Mouse (Mus musculus) frontal cortex, postnatal 36 days (tissue): Measurements from ENCODE around the gene 1700037C18Rik.

Experiments
- DNase-seq, 2 experiments: peaks; one replicate each; pipeline ENCODE4 v3.0.0; 2022; ENCODE audit warnings: low spot score in 2 of 2

1700037C18Rik gene

DNA sequence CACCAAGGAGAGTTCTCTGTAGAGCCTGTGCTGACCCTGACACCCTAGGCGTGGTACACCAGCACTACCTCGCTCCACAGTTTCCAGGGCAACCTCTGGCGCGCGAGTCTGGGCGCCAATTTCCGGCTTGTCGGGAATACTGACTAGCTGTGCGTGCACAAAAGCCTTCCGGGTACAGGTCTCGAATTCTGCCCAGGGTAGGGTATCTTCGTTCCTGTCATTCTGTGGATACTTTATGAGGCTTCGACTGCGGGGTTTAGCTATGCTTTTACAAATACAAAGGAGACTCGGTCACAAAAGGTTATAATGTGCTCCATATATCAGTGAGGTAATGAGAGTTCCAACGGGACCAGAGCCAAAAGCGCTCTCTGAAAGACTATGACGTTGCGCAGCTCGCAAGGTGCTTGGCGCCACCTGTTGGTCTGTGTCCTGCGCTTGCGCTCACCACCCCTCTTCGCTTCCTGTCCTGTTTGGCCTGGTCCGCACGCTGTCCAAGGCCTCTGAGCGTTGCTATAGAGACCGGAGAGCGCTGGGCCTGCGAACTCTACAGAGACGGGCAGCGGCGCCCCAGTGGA, at the start of gene 1700037C18Rik, which contains the start of gene Cluap1:
TSS of gene 1700037C18Rik (minus strand) at position 153 of the 575 bp plus-strand sequence.
TSS of gene Cluap1 (plus strand) at position 265 of the 575 bp plus-strand sequence.
- peak; percentile 95 to 96 for DNase-seq

- DNase-seq = peak in 1 of 2 experiments; percentile 13
These were observed 47.9 kb upstream of the 1700037C18Rik start for GRCm38 (mm10) chr16:3956369-3956768.

DNA sequence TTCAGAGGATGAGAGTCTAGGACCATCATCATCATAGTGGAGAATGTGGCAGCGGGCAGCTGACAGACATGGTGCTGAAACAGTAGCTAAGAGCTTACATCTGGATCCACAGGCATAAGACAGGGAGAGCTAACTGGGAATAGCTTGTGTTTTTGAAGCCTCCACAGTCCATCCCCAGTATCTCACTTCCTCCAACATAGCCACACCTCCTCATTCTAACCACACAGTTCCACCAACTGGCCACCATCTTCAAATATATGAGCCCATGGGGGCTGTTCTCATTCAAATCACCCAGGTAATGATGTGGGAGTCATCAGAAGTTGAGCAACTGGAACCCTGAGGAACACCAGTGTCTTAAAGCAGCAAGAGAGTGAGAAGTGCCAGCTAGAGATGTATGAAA, 42.7 kb upstream of the 1700037C18Rik start:
- DNase-seq = no peak

DNA sequence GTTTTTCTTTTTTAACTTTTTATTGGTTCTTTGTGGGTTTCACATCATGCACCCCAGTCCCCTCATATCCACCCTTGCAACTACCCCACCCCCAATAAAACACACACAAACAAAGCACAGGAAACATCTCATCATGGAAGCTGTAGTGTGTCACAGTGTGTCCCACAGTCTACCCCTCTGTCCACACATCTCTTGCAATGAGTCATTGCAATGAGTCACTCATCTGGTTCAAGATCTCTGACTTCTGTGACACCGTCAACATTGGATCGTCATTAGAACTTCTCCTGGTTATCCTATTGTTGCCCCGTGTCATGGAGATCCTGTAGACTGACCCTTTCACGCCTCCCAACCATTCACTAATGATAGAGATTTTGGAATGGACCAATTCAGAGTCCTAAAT, 26.2 kb upstream of the 1700037C18Rik start:
- no peak for DNase-seq

DNA sequence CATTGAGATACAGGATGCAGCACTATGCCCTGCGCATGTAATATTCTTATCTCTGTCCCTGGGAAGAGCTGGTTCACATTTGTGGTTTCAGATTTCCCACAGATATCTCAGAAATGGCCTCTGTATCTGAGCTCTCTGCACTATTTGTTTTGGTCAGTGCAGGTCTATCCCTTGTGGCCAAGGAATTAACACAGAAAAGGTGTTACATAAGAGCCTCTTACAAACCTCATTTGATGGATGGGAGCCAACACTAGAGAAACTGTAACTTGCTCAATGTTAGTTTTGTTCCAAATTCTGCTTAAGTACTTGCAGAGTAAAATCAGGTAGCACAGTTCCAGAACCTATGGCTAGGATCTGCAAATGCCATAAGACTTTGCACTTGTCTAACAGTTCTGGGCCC, 25.6 kb upstream of the 1700037C18Rik start:
- no peak for DNase-seq

DNA sequence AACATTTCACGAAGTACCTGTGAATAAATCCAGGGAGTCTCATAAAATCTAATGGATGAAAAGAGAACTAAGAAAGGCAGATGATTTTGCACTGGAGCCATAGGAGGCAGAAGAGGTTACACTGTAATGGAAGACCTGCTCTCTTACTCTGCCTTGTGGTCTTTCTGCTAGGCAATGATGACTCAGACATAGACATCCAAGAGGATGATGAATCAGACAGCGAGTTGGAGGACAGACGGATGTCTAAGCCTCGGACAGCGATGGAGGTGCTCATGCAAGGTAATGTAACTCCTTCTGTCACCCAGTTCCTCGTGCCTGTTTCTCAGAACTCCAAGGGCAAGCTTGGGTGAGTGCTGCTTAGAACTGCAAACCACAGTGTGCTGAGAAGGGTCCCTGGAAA, 25.0 kb upstream of the 1700037C18Rik start:
- DNase-seq = no peak

DNA sequence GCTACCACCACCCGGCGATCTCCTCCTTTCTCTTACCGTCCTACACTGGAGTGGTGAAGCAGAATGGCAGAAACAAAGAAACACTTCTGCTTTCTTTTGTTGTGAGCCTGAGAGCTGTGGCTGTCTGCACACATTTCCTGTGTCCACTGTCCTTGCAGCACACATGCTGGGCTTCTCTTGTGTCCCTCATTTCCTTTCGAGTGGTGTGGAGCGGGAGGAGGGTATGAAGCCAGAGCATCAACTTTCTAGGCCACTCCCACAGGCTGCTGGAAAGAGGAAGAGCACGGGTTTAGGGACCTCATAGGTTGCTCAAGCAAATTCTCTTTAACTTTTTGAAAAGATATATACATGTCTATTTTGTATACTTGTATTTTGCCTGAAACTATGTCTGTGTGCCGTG, 20.7 kb upstream of the 1700037C18Rik start:
- no peak for DNase-seq

- DNase-seq = no peak
These were observed 20.1 kb upstream of the 1700037C18Rik start for GRCm38 (mm10) chr16:3928582-3928981.

DNA sequence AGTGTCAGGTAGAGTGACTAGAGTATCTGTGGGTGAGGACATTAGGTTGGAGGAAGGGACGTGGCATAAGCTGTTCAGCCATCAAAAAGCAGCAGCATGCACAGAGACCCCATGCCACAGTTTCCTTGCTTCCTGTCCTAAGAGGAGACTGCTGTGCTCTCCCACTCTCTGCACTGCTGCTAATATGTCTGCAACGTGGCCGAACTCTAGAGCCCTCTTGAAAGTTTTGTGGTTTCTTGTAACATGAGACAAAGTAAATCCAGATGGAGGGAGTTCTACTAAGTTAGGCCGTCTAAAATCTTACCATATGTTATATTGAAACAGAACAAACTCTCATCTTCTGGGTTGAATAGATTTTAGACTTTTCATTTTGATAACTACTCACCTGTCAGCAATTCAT, 15.5 kb upstream of the 1700037C18Rik start:
- DNase-seq = no peak

- no peak for DNase-seq
These were observed 15.0 kb upstream of the 1700037C18Rik start for GRCm38 (mm10) chr16:3923515-3923914.

DNA sequence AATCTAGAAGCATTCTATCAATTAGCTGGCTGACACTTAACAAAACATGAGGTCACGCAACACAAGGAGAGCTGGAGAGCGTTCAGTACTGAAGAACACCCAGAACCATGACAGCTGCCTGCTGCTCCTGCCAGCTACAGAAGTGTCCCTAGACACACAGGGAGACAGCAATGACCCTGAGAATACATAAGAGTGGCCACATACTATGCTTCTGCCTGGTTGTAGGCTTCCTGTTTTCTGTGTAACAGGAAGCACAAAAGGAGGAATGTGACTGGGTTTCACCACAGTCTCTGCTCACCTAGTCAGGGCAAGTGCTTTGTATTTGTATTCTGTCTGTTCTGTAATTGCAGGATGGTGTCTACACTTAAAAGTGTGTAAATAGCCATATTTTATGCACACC, 12.3 kb upstream of the 1700037C18Rik start:
- DNase-seq = no peak

- no peak for DNase-seq
These were observed 629 bp upstream of the 1700037C18Rik start for GRCm38 (mm10) chr16:3909118-3909517.

GRCm38 (mm10) chr16:3907471-3907870, 1.0 kb downstream of the 1700037C18Rik start:
- DNase-seq = no peak

DNA sequence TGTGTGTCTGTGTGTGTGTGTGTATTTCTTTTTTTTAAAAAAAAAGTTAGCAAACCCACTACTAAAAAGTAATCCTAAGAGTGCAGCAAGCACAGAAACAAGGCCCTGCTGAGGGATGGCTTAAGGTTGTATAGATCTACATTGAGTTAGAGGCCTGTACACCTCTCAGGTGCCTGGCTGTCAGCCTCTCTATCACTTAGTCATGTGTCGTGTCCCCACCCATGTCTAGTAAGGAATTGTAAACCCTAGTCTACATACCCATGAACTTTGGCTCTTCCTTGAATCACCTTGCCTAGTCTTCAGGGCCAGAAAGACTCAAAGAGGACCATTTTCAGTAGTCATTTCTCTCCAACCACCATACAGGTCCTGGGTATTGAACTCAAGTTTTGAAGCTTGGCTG, 11.9 kb downstream of the 1700037C18Rik start:
- DNase-seq = no peak

GRCm38 (mm10) chr16:3896046-3896445, 12.4 kb downstream of the 1700037C18Rik start:
- DNase-seq = no peak

DNA sequence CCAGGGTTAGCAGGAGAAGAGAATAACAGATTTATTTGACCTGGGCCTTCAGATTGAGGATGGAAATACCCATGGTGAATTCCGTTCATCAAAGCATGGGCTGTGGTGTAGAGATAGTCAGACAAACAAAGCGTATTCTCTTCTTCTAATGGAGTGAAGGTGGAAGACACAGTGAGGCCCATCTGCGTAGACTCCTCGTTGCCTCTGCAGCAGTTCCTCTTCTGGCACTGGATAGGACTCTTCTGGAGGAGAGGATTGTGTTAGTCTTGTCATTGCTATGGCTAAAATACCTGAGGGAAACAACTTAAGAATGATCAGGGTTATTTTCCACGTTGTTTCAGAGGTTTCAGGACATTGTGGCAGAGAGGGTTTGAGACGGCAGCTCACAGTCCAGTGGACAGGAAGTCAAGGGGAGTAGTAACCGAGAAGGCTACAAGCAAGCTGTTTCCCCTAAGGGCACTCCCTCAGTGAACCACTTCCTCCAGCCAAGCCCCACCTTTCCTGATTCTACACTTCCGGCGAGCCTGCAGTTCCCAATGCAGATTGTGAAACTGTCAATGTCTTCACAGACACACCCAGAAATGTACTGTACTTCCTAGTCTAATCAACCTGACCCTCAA, 13.2 kb downstream of the 1700037C18Rik start:
- DNase-seq = no peak

DNA sequence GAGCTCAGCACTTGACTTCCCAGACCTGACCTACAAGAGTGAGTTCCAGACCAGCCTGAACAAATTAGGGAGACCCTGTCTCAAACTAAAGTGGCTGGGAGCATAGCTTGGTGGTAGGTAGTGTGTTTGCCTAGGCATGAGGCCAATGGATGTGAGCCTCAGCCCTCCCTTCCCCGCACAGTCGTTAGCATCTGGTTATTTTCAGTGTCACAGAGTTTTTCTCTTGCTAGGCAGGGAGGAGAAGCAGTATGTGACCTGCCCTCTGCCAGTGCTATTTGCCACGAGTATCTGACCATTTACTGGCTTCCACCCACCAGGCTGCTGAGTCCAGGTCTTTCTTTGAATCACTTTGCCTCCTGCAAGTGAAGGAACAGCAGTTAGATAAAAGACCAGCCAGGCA, 14.8 kb downstream of the 1700037C18Rik start:
- no peak for DNase-seq

- no peak for DNase-seq
These were observed 16.7 kb downstream of the 1700037C18Rik start for GRCm38 (mm10) chr16:3891621-3892295.

DNA sequence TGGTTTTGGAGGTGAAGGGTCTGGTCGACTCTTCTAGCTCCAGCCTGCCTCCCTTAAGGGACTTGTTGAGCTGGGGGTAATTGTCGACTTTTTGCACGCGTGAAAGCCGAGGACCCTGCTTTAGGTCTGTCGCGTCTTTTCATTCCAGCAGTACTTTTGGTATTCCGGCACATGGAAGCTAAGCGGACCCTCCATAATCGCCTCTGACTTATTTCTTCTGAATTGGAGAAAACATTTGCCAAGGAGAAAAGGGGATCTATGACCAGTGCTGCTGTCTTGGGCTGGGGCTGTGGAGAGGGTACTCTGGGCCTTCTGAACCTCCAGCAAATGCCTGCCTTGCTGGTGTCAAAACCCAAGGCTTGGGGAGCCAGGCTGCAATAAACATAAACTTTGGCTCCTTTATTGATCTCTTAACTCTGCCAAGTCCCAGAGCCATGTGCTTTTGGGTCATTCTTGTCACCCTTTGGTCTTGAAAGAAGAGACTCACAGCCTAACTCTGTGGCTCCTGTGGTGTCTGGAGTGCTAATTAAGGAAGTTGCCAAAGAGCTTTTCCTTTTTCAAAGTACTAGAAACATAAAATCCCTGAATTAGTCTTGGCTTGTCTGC, 23.3 kb downstream of the 1700037C18Rik start:
- no peak for DNase-seq

- peak; percentile 91 to 93 for DNase-seq
These were observed 24.1 kb downstream of the 1700037C18Rik start, which contains the start of the genes Zfp597 and Gm20695 for GRCm38 (mm10) chr16:3884201-3885064. TSS of gene Zfp597 (minus strand) at chr16:3884561. TSS of gene Gm20695 (plus strand) at chr16:3884648.

DNA sequence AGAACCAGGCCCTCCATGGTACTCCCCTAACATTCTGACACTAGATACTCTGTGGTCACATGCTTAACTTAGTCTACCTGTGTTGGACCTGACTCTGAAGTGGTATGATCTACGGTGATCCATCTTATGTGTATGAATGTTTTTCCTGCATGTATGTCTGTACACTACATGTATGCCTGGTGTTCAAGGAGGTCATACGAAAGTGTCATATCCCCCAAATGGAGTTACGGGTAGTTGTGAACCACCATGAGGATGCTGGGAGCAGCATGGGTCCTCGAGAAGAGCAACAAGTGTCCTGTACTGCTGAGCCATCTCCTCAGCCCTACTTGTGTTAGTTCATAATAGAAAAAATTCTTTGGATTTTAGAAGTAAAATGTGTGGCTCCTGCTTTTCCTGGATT, 32.1 kb downstream of the 1700037C18Rik start:
- no peak for DNase-seq
